Mouse (Mus musculus): ENCODE data around the gene Cntln. TPM values are rescaled to one million over a fixed set of nuclear protein-coding genes. Genes with fewer than 3 reads are reported as not detected.
A peak's percentile ranks its signal among the peaks of the same experiment; 100 is the strongest.

The Cntln gene
- total RNA-seq, 1 experiment: 0.80 TPM

DNA sequence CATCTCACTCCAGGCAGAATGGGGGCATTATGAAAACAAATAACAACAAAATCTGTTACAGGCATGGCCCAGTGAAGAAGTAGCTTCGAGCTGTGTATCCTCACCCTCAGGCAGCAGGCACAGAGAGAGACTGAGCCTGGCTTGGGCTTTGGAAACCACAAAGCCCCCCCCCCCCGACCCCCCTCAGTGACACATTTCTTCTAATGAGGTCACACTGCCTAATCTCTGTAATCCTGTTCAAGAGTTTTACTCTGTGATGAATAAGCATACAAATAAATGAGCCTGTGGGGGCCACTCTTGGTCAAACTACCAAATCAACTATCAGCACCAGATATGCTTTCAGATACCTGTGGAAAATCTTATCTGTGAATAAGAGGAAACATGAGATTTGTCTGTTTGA, 177.6 kb downstream of the Cntln start:
- no peaks in the 10 kb centered on the region for H3K36me3 ChIP-seq (ENCODE audit: control insufficient read depth, insufficient read depth, low read length, poor library complexity, severe bottlenecking)
- no peaks in the 10 kb centered on the region for H3K4me1 ChIP-seq (ENCODE audit: control insufficient read depth in 2 of 2, insufficient read depth in 2 of 2, low read length in 2 of 2, poor library complexity in 1 of 2)
- TF ChIP-seq CHD2 (IDR thresholded peaks at IDR 0.05; ENCODE audit: low read depth, low read length): no peak
- no peak for TF ChIP-seq MAFK (IDR thresholded peaks at IDR 0.05; ENCODE audit: insufficient read depth, low read depth, low read length)
- no peak for TF ChIP-seq ZNF384 (IDR thresholded peaks at IDR 0.05; ENCODE audit: low read depth, low read length)
- no peak for TF ChIP-seq HCFC1 (IDR thresholded peaks at IDR 0.05; ENCODE audit: borderline replicate concordance, insufficient read depth, low read length)
- no peak for TF ChIP-seq ZC3H11A (IDR thresholded peaks at IDR 0.05; ENCODE audit: borderline replicate concordance, low read depth, low read length)
- no peak overlapping the region for H3K4me3 ChIP-seq (ENCODE audit: insufficient read depth in 1 of 2, low read depth in 1 of 2, low read length in 2 of 2, poor library complexity in 1 of 2, severe bottlenecking in 1 of 2)
- no peak overlapping the region for H3K27ac ChIP-seq (ENCODE audit: insufficient read depth, low read depth, low read length, poor library complexity, severe bottlenecking)
- in situ Hi-C loops (cut with MboI; ENCODE audit: low sequenced_read_pairs in 2 of 2, unreplicated experiment in 2 of 2): no loop called here
- H3K9ac ChIP-seq (ENCODE audit: insufficient read depth, low read depth, low read length, poor library complexity, severe bottlenecking): no peak overlapping the region
- no peak for DNase-seq (ENCODE audit: low read depth, low spot score)
- no peaks in the 10 kb centered on the region for H3K9me3 ChIP-seq (ENCODE audit: control insufficient read depth, insufficient read depth, low read depth, low read length)

- Histone ChIP-seq H3K4me3 (ENCODE audit: insufficient read depth in 1 of 2, low read depth in 1 of 2, low read length in 2 of 2, poor library complexity in 1 of 2, severe bottlenecking in 1 of 2) (no peak overlapping the region), H3K9ac (ENCODE audit: insufficient read depth, low read depth, low read length, poor library complexity, severe bottlenecking) (no peak overlapping the region), H3K27ac (ENCODE audit: insufficient read depth, low read depth, low read length, poor library complexity, severe bottlenecking) (no peak overlapping the region), H3K36me3 (ENCODE audit: control insufficient read depth, insufficient read depth, low read length, poor library complexity, severe bottlenecking) (no peaks in the 10 kb centered on the region), H3K4me1 (ENCODE audit: control insufficient read depth in 2 of 2, insufficient read depth in 2 of 2, low read length in 2 of 2, poor library complexity in 1 of 2) (no peaks in the 10 kb centered on the region), H3K9me3 (ENCODE audit: control insufficient read depth, insufficient read depth, low read depth, low read length) (no peaks in the 10 kb centered on the region)
- in situ Hi-C loops (cut with MboI; ENCODE audit: low sequenced_read_pairs in 2 of 2, unreplicated experiment in 2 of 2): no loop called here
- DNase-seq (ENCODE audit: low read depth, low spot score): no peak
- TF ChIP-seq ZC3H11A (IDR thresholded peaks at IDR 0.05; ENCODE audit: borderline replicate concordance, low read depth, low read length) (no peak), HCFC1 (IDR thresholded peaks at IDR 0.05; ENCODE audit: borderline replicate concordance, insufficient read depth, low read length) (no peak), ZNF384 (IDR thresholded peaks at IDR 0.05; ENCODE audit: low read depth, low read length) (no peak), MAFK (IDR thresholded peaks at IDR 0.05; ENCODE audit: insufficient read depth, low read depth, low read length) (no peak), CHD2 (IDR thresholded peaks at IDR 0.05; ENCODE audit: low read depth, low read length) (no peak)
These were observed 211.9 kb downstream of the Cntln start for GRCm38 (mm10) chr4:85096033-85096432.

DNA sequence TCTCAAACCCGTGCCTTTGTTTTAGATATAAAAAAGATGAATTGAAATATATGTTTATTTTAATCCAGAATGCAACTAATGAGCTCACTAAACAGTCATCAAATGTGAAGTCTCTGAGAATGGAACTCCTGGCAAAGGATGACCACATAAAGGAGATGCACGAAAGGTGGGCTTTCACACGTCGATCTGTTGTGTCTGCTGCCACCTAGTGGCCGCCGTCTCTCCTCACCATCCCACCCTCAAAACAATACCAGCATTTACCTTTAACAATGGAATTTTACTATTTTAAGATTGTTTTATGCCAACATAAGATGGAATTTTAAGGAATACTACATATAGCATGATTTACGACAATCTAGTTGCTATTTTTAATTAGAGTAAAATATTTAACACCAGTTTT, 212.6 kb downstream of the Cntln start:
- in situ Hi-C loops (cut with MboI; ENCODE audit: low sequenced_read_pairs in 2 of 2, unreplicated experiment in 2 of 2): no loop called here
- TF ChIP-seq HCFC1 (IDR thresholded peaks at IDR 0.05; ENCODE audit: borderline replicate concordance, insufficient read depth, low read length): no peak
- TF ChIP-seq ZC3H11A (IDR thresholded peaks at IDR 0.05; ENCODE audit: borderline replicate concordance, low read depth, low read length): peak; percentile 93; the same call in 1 of the 2 replicates
- TF ChIP-seq MAFK (IDR thresholded peaks at IDR 0.05; ENCODE audit: insufficient read depth, low read depth, low read length): no peak
- TF ChIP-seq ZNF384 (IDR thresholded peaks at IDR 0.05; ENCODE audit: low read depth, low read length): no peak
- TF ChIP-seq CHD2 (IDR thresholded peaks at IDR 0.05; ENCODE audit: low read depth, low read length): no peak
- peak; percentile 48 for DNase-seq (ENCODE audit: low read depth, low spot score)
- Histone ChIP-seq H3K27ac (ENCODE audit: insufficient read depth, low read depth, low read length, poor library complexity, severe bottlenecking) (no peak overlapping the region), H3K4me3 (ENCODE audit: insufficient read depth in 1 of 2, low read depth in 1 of 2, low read length in 2 of 2, poor library complexity in 1 of 2, severe bottlenecking in 1 of 2) (no peak overlapping the region), H3K9ac (ENCODE audit: insufficient read depth, low read depth, low read length, poor library complexity, severe bottlenecking) (no peak overlapping the region), H3K4me1 (ENCODE audit: control insufficient read depth in 2 of 2, insufficient read depth in 2 of 2, low read length in 2 of 2, poor library complexity in 1 of 2) (no peaks in the 10 kb centered on the region), H3K9me3 (ENCODE audit: control insufficient read depth, insufficient read depth, low read depth, low read length) (no peaks in the 10 kb centered on the region), H3K36me3 (ENCODE audit: control insufficient read depth, insufficient read depth, low read length, poor library complexity, severe bottlenecking) (no peaks in the 10 kb centered on the region)

GRCm38 (mm10) chr4:85102168-85102567, 218.1 kb downstream of the Cntln start:
- no peaks in the 10 kb centered on the region for H3K36me3 ChIP-seq (ENCODE audit: control insufficient read depth, insufficient read depth, low read length, poor library complexity, severe bottlenecking)
- H3K9me3 ChIP-seq (ENCODE audit: control insufficient read depth, insufficient read depth, low read depth, low read length): no peaks in the 10 kb centered on the region
- DNase-seq (ENCODE audit: low read depth, low spot score): no peak
- TF ChIP-seq CHD2 (IDR thresholded peaks at IDR 0.05; ENCODE audit: low read depth, low read length) (no peak), MAFK (IDR thresholded peaks at IDR 0.05; ENCODE audit: insufficient read depth, low read depth, low read length) (peak; percentile 57; the same call in 1 of the 2 replicates), ZNF384 (IDR thresholded peaks at IDR 0.05; ENCODE audit: low read depth, low read length) (no peak)
- in situ Hi-C loops (cut with MboI; ENCODE audit: low sequenced_read_pairs in 2 of 2, unreplicated experiment in 2 of 2): no loop called here
- no peak overlapping the region for H3K4me3 ChIP-seq (ENCODE audit: insufficient read depth in 1 of 2, low read depth in 1 of 2, low read length in 2 of 2, poor library complexity in 1 of 2, severe bottlenecking in 1 of 2)
- no peak overlapping the region for H3K27ac ChIP-seq (ENCODE audit: insufficient read depth, low read depth, low read length, poor library complexity, severe bottlenecking)
- H3K4me1 ChIP-seq (ENCODE audit: control insufficient read depth in 2 of 2, insufficient read depth in 2 of 2, low read length in 2 of 2, poor library complexity in 1 of 2): no peaks in the 10 kb centered on the region
- no peak overlapping the region for H3K9ac ChIP-seq (ENCODE audit: insufficient read depth, low read depth, low read length, poor library complexity, severe bottlenecking)

GRCm38 (mm10) chr4:85106416-85106815, 222.3 kb downstream of the Cntln start:
- Histone ChIP-seq H3K27ac (ENCODE audit: insufficient read depth, low read depth, low read length, poor library complexity, severe bottlenecking) (no peak overlapping the region), H3K36me3 (ENCODE audit: control insufficient read depth, insufficient read depth, low read length, poor library complexity, severe bottlenecking) (no peaks in the 10 kb centered on the region), H3K9me3 (ENCODE audit: control insufficient read depth, insufficient read depth, low read depth, low read length) (no peaks in the 10 kb centered on the region), H3K4me1 (ENCODE audit: control insufficient read depth in 2 of 2, insufficient read depth in 2 of 2, low read length in 2 of 2, poor library complexity in 1 of 2) (no peaks in the 10 kb centered on the region), H3K9ac (ENCODE audit: insufficient read depth, low read depth, low read length, poor library complexity, severe bottlenecking) (no peak overlapping the region), H3K4me3 (ENCODE audit: insufficient read depth in 1 of 2, low read depth in 1 of 2, low read length in 2 of 2, poor library complexity in 1 of 2, severe bottlenecking in 1 of 2) (no peak overlapping the region)
- no peak for DNase-seq (ENCODE audit: low read depth, low spot score)
- in situ Hi-C loops (cut with MboI; ENCODE audit: low sequenced_read_pairs in 2 of 2, unreplicated experiment in 2 of 2): no loop called here
- no peak for TF ChIP-seq MAFK (IDR thresholded peaks at IDR 0.05; ENCODE audit: insufficient read depth, low read depth, low read length)
- no peak for TF ChIP-seq ZC3H11A (IDR thresholded peaks at IDR 0.05; ENCODE audit: borderline replicate concordance, low read depth, low read length)
- TF ChIP-seq CHD2 (IDR thresholded peaks at IDR 0.05; ENCODE audit: low read depth, low read length): no peak
- TF ChIP-seq ZNF384 (IDR thresholded peaks at IDR 0.05; ENCODE audit: low read depth, low read length): no peak
- TF ChIP-seq HCFC1 (IDR thresholded peaks at IDR 0.05; ENCODE audit: borderline replicate concordance, insufficient read depth, low read length): no peak
